In the genomic region with DNA sequence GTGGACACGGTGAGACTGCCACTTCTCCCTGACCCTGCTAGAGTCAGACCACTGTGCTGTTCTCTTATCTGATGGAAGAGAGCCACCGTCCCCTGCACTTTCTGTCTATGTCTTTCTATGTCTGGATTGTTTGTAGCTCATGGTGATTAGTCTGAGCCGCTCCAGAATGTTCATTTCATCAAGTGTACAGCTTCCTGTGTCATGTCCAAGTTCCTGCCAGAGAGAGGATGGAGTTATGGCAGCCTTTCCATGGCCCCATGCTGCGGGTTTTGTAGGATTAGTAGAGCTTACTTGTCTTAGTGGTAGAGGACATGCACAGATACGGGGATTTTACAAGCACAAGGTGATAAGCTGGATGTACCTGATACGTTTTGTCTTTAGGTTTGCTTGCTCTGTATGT, we compare ENCODE assay signal across 17 mouse cellular contexts. TPM values are rescaled to one million over a fixed set of nuclear protein-coding genes. Genes with fewer than 3 reads are reported as not detected.
DNase-seq lines count a peak whose midpoint lies in the region; ATAC-seq and TF ChIP-seq lines count a peak whose summit lies in the region.
"Had no signal": no experiment of that assay in that cellular context is flagged by ENCODE, and none has a peak within 500 bp of the region (broad histone marks: within the 10 kb centered on the region; RNA-seq: fewer than 3 reads in every experiment).

No protein-coding gene starts in this region.

- H3K27ac ChIP-seq in kidney, adult 2 months (ENCODE audit: insufficient read depth, low read depth, low read length): peak overlapping the region; percentile 10
- peak overlapping the region; percentile 28 for H3K27ac ChIP-seq in thymus, adult 2 months (ENCODE audit: control insufficient read depth, insufficient read depth, low read length)
- H3K27ac ChIP-seq in stomach, embryonic 16.5 days (ENCODE audit: low read length): no peak overlapping the region
- H3K27ac ChIP-seq: embryonic facial prominence, embryonic 13.5 days; forebrain, embryonic 15.5 days; hindbrain, embryonic 14.5 days; liver, embryonic 15.5 days had no signal

- no peaks in the 10 kb centered on the region for H3K27me3 ChIP-seq in kidney, adult 2 months (replicated peaks; ENCODE audit: control insufficient read depth, insufficient read depth, low read length)
- no peaks in the 10 kb centered on the region for H3K27me3 ChIP-seq in thymus, adult 2 months (ENCODE audit: control insufficient read depth, insufficient read depth, low read length)
- H3K27me3 ChIP-seq in stomach, embryonic 16.5 days (ENCODE audit: control insufficient read depth, insufficient read depth, low read length): no peaks in the 10 kb centered on the region
- H3K27me3 ChIP-seq: embryonic facial prominence, embryonic 13.5 days; forebrain, embryonic 15.5 days; heart, embryonic 12.5 days; liver, embryonic 15.5 days had no signal

- TF ChIP-seq CTCF in kidney, adult 2 months (conservative IDR thresholded peaks at IDR 0.05; ENCODE audit: insufficient read depth, insufficient read length, low read depth, low read length): no peak
- TF ChIP-seq CTCF in lung, adult 2 months (IDR thresholded peaks at IDR 0.05; ENCODE audit: insufficient read depth, low read length): no peak
- TF ChIP-seq CTCF in thymus, adult 2 months (IDR thresholded peaks at IDR 0.05; ENCODE audit: borderline replicate concordance, control insufficient read depth, extremely low read depth, insufficient read depth, low read length, poor library complexity): no peak

- no peak overlapping the region for H3K4me3 ChIP-seq in kidney, adult 2 months (ENCODE audit: insufficient read depth, low read depth, low read length)
- H3K4me3 ChIP-seq in lung, adult 2 months (replicated peaks; ENCODE audit: extremely low read depth, low read depth, low read length): peak overlapping the region; percentile 39
- no peak overlapping the region for H3K4me3 ChIP-seq in thymus, adult 2 months (ENCODE audit: control insufficient read depth, insufficient read depth, low read length)
- H3K4me3 ChIP-seq in stomach, embryonic 16.5 days (replicated peaks; ENCODE audit: low read length): no peak overlapping the region
- H3K4me3 ChIP-seq: embryonic facial prominence, embryonic 13.5 days; forebrain, embryonic 15.5 days; heart, embryonic 12.5 days; layer of hippocampus, adult 2 months; liver, embryonic 15.5 days had no signal

- TF ChIP-seq POLR2A in kidney, adult 2 months (IDR thresholded peaks at IDR 0.05; ENCODE audit: low read depth, low read length): no peak
- no peak for TF ChIP-seq POLR2A in lung, adult 2 months (IDR thresholded peaks at IDR 0.05; ENCODE audit: borderline replicate concordance, extremely low read depth, low read depth, low read length)
- TF ChIP-seq POLR2A in thymus, adult 2 months (IDR thresholded peaks at IDR 0.05; ENCODE audit: control insufficient read depth, extremely low read depth, insufficient read depth, low read length, poor library complexity): no peak

- no peaks in the 10 kb centered on the region; the same call in 1 of the 2 replicates for H3K4me1 ChIP-seq in kidney, adult 2 months (ENCODE audit: control insufficient read depth, insufficient read depth, low read length)
- peaks cover 13% of the 10 kb centered on the region for H3K4me1 ChIP-seq in lung, adult 2 months (ENCODE audit: control insufficient read depth, insufficient read depth, low read length)
- H3K4me1 ChIP-seq in thymus, adult 2 months (replicated peaks; ENCODE audit: control insufficient read depth, insufficient read depth, low read length): peaks cover 17% of the 10 kb centered on the region
- H3K4me1 ChIP-seq in stomach, embryonic 16.5 days (ENCODE audit: control insufficient read depth, insufficient read depth, low read length): peaks cover 8% of the 10 kb centered on the region; the same call in 1 of the 2 replicates
- H3K4me1 ChIP-seq: forebrain, embryonic 15.5 days; heart, embryonic 12.5 days; liver, embryonic 15.5 days had no signal

- ATAC-seq in stomach, embryonic 16.5 days (ENCODE audit: insufficient read depth, low FRiP score): peak; percentile 48; the same call in 1 of the 2 replicates
- ATAC-seq: forebrain, embryonic 15.5 days had no signal

- H3K9me3 ChIP-seq in stomach, embryonic 16.5 days (replicated peaks; ENCODE audit: control insufficient read depth, low read length): no peaks in the 10 kb centered on the region
- H3K9me3 ChIP-seq: embryonic facial prominence, embryonic 13.5 days; forebrain, embryonic 15.5 days; heart, embryonic 12.5 days; liver, embryonic 15.5 days had no signal

- no peak overlapping the region for H3K9ac ChIP-seq in stomach, embryonic 16.5 days (ENCODE audit: low read length)
- H3K9ac ChIP-seq: embryonic facial prominence, embryonic 13.5 days; forebrain, embryonic 15.5 days; heart, embryonic 12.5 days; hindbrain, embryonic 14.5 days; liver, embryonic 15.5 days had no signal

- no peak overlapping the region for H3K4me2 ChIP-seq in stomach, embryonic 16.5 days (ENCODE audit: low read depth, low read length)
- H3K4me2 ChIP-seq: embryonic facial prominence, embryonic 13.5 days; forebrain, embryonic 15.5 days; heart, embryonic 12.5 days; hindbrain, embryonic 14.5 days; liver, embryonic 15.5 days had no signal

- 73% methylated on average over 6 of the region's 6 CpGs for WGBS in kidney, adult 2 months
- WGBS in lung, adult 2 months: 57% methylated on average over 6 of the region's 6 CpGs
- 98% methylated on average over 6 of the region's 6 CpGs for WGBS in thymus, adult 2 months
- 48% methylated on average over 6 of the region's 6 CpGs for WGBS in stomach, embryonic 16.5 days

- H3K36me3 ChIP-seq in kidney, adult 2 months (ENCODE audit: control insufficient read depth, insufficient read depth, low read length): peaks cover 6% of the 10 kb centered on the region
- H3K36me3 ChIP-seq in thymus, adult 2 months (ENCODE audit: control insufficient read depth, insufficient read depth, low read length): peaks cover 47% of the 10 kb centered on the region
- H3K36me3 ChIP-seq in stomach, embryonic 16.5 days (ENCODE audit: control insufficient read depth, insufficient read depth, low read length): peaks cover 30% of the 10 kb centered on the region

- DNase-seq in kidney, adult 2 months: no peak
- DNase-seq in kidney, adult 8-10 months: no peak
- DNase-seq in lung, adult 2 months: no peak
- no peak for DNase-seq in lung, postnatal 14 days
- no peak for DNase-seq in thymus, adult 2 months
- DNase-seq in thymus, postnatal 25 days: no peak
- DNase-seq in frontal cortex, postnatal 25 days (ENCODE audit: low spot score in 2 of 2): no peak
- DNase-seq: cerebellum, adult 2 months; heart, postnatal 36 days; midbrain, embryonic 14.5 days had no signal

RNA-seq across cellular contexts. Expression of a gene that starts 16.9 kb away (rescaled TPM):
- 22.5 and 25.6 TPM in 2 replicates for polyA plus RNA-seq in kidney, adult 2 months (2012; rRNA removed)
- 41.0 and 43.1 TPM in 2 replicates for polyA plus RNA-seq in lung, adult 2 months (2012; rRNA removed)
- polyA plus RNA-seq in thymus, adult 2 months (2012; rRNA removed): 6.5 and 8.8 TPM in 2 replicates
- 2.5 and 5.3 TPM in 2 replicates for polyA plus RNA-seq in stomach, embryonic 16.5 days (2015; fragmentation: Nextera tagmentation; extraction: Ambion mirVana)

RNA-seq across cellular contexts. Expression of a gene that starts 50.6 kb away (rescaled TPM):
- 39.5 and 47.7 TPM in 2 replicates for polyA plus RNA-seq in kidney, adult 2 months (2012; rRNA removed)
- 22.8 and 31.2 TPM in 2 replicates for polyA plus RNA-seq in lung, adult 2 months (2012; rRNA removed)
- 40.9 and 43.9 TPM in 2 replicates for polyA plus RNA-seq in thymus, adult 2 months (2012; rRNA removed)
- 19.6 and 21.8 TPM in 2 replicates for polyA plus RNA-seq in stomach, embryonic 16.5 days (2015; fragmentation: Nextera tagmentation; extraction: Ambion mirVana)
